Mouse (Mus musculus): ENCODE data around the gene Harbi1.

The Harbi1 gene

DNA sequence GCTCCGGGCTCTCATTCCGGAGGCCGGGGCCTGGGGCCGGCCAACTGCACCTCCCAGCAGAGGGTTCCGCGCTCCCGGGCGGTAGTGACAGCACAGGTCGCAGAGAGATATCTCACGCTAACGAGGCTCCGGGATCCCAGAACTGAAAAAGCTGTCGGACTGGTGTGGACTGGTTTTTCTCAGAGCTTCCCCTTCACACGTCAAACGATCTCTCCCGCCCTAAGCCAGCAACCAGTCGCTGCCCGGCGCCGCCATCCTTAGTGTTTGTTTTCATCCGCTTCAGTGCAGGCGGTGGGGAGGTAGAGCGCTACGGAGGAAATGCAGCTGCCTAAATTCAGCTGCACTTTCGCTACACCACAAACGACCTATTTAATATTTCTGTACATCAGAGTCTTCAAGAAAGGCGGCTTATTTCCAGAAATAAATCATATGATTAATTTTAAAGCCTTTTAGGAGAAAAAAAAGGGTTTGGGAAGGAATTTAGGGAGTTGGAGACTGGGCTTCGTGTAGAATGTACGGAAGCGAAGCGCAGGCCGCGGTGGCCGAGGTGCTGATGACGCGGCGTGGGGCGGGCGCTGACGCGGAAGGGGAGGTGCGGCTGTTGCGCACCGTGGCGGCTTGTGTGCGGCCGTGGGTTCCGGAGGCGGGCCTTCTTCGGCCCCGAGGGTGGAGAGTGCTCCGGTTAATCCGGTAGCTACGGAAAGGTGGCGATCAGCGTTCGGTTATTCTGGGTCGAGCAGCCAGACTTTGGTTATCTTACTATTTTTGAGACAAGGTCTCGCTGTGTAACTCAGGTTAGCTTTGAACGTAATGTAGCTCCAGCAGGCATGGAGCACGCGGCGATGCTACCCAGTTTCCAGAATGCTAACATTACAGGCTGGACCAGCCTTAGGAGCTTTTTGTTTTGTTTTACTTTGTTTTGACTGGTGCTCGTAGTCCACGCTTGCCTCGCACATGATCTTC lies at the start of gene Harbi1, which contains the start of gene Atg13:
Harbi1 (plus strand) TSS at position 581 of the 963 bp plus-strand sequence.
Atg13 (minus strand) TSS at position 305 of the 963 bp plus-strand sequence.
- in situ Hi-C loops (cut with MboI): no loop called here

DNA sequence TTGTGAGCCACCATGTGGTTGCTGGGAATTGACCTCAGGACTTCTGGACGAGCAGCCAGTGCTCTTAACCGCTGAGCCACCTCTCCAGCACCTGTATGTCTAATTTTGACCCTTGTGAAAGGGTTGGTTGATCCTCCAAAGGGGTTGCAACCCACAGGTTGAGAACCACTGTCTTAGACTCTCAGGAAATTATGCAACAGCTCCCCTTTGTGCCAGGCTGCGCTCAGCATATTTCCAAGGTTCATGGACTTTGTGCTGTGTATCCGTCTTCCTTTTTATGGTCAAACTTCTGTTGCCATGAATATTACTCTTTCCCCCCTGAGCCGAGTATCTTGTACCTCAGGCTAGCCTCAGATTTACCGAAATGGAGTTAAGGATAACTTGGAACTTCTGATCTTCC lies 49.7 kb upstream of the Harbi1 start:
- in situ Hi-C loops (cut with MboI): no loop called here

DNA sequence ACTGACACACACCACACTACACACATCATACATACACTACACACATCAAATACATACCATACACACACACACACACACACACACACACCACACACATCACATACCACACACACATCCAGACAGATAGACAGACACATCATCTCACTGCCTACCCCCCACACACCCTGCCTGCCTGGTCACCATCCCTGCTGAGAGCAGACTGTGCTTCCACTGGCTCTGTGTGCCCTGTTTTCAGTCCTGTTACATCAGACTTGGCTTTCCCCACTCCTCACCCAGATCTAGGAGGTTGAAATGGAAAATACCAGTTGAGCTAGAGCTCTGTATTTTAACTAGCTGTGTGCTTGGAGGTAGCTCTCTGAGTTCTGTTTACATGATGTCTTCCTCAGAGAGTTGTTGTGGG lies 45.9 kb upstream of the Harbi1 start:
- in situ Hi-C loops (cut with MboI): no loop called here

DNA sequence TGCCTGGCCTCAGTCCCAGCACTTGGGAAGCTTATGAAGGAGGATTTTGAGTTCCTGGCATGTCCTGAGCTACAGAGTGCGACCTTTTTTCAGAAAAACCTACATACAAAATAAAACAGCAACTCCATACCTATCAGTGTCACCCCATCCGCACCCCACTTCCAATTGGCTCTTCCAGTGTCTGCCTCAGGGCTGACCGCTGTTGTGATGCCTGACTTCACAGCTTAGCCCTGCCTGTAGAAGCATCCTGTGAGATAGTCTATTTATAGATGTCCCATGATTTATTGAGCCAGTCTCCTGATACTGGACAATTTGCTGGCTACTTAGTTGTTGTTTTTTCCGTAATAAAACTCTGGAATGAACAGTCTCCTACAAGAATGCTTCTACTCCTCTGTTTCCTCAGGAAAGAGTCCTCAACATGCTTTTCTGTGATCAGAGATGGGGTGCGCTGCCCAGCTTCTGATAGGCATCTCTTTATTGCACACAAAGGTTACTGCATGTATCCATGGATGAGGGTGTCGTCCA lies 44.2 kb upstream of the Harbi1 start:
- in situ Hi-C loops (cut with MboI): no loop called here

DNA sequence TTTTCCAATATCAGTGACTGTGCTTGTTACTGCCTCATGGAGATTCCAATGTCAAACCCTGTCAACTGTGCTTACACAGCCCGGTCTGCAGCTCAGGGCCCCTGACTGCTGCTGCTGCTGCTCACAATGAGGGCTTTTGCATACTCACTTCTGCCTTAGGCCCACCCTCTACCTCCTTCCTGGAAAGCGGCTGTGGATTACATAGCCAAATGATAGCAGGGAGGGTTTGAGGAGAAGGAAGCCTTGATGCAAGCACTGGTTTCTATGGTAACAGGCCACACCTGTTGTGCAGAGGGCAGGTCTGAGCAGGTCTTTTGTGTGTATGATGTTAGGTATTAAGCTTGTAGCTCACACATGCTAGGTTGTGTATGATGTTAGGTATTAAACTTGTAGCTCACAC lies 42.9 kb upstream of the Harbi1 start:
- in situ Hi-C loops (cut with MboI): no loop called here

DNA sequence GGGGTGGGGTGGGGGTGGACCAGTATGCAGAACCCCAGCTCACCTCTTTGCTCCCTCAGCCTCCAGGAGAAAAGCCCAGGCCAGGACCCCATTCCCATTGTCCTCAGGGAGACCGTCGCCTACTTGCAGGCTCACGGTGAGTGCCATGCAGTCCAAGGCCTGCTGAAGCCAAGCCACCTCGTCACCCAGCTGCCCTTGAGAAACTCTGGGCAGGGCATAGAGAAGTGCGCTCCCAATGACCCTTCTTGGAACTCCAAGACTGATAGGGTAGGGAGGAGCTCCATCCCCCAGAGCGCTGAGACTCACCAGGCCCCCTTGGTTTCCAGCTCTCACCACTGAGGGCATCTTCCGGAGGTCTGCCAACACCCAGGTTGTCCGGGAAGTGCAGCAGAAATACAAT lies 41.3 kb upstream of the Harbi1 start:
- in situ Hi-C loops (cut with MboI): no loop called here

DNA sequence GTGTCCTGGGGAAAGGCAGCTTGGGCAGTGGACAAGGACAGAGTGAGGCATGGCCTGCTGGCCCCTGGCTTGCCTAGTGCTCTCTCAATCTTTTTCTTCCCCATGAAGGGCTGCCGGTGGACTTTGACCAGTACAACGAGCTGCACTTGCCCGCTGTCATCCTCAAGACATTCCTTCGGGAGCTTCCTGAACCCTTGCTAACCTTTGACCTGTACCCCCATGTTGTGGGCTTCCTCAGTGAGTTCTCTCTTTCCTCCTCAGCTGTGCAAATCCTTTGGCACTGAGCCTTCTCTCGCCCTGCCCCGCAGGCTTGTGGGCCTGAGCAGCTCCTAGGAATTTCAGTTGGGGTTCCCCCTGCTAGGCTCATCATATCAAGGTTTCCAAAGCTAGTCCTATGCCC lies 40.6 kb upstream of the Harbi1 start:
- in situ Hi-C loops (cut with MboI): no loop called here

DNA sequence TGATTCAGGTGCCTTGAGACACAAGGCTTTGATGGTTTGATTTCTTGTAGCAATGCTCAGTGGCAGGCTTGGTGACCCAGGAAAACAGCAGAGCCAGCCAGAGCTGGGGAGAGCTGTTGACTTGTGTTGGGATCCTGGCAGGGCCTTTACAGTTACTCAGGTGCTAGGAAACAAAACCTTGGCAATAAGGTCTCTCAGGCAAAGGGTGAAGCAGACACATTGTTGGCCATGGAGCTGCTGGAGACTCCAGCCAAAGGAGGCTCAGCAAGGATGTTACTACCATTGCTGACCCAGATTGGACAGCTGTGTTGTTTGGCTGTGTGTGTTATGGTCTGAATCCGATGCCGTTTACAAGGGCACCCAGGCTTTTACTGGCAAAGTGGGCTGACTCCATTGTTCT lies 37.1 kb upstream of the Harbi1 start:
- in situ Hi-C loops (cut with MboI): no loop called here

DNA sequence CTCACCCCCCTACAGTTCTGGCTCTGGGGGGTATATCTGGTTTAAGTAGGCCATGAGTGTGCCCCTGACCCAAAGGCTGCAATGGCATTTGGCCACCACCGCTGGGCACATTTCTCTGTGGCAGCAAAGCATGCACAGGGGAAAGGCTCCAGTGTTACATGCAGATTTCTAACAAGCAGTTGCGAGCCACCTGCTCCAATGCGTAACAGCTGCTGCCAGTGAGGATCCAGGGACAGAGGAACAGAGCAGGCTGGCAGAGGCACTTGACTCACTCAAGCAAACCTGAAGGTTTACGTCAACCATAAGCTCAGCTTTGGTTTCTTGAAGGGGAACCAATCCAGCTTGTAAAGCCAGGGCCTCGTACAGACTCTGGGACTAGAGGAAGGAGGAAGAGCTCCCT lies 35.8 kb upstream of the Harbi1 start:
- in situ Hi-C loops (cut with MboI): no loop called here

DNA sequence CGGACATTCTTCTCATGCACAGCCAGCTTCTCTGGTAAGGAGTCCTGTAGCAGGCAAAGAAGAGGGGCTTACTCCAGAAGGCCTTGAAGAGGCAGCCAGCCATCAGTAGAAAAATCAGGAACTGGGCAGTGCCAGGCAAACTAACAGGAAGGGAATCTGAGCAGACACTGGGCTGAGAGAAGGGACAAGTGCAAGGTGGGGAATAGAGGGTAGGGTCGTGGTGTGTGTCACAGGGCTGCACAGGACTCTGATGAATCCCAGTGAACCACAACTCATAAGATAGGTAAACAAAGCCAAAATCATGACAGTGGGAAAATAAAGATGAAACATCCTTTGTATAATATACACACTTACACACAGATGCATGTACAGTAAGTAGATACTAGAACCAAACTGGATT lies 34.2 kb upstream of the Harbi1 start:
- in situ Hi-C loops (cut with MboI): no loop called here

DNA sequence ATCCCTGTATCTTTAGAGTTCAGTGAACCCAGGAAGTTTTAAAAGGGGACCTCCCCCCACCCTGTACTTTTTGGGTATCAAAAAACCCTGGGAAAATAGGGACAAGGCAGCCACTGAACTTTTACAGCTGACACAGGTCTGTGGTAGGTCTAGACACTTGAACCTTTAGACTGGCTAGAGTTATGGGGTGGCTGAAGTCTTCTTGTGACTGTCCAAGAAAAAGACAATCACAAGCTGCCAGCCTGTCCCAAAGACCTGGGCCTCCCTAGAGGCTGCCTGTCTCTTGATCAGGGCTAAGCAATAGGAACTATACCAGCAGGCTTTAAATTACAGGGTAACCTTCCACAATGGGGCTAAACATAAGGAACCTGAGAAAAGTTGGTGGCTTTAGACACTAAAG lies 33.7 kb upstream of the Harbi1 start:
- in situ Hi-C loops (cut with MboI): no loop called here

DNA sequence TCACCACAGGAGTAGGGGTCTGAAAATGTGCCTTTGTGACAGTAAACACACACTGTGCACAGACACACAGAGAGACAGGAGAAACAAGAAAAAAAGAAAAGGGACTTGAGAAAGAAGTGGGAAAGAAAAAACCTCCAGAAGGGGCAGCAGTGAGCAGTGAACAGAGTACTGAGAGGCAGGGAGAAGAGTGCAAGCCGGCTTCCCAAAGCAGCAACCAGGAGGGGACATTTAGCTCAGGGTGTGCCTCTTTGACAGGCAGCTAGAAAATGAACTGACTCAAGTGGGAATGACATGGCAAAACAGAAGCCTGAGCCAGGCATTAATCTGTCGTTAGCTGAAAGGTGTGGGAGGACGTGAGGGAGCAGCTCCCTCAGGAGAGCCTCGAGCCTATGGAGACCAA lies 27.8 kb upstream of the Harbi1 start:
- in situ Hi-C loops (cut with MboI): no loop called here

DNA sequence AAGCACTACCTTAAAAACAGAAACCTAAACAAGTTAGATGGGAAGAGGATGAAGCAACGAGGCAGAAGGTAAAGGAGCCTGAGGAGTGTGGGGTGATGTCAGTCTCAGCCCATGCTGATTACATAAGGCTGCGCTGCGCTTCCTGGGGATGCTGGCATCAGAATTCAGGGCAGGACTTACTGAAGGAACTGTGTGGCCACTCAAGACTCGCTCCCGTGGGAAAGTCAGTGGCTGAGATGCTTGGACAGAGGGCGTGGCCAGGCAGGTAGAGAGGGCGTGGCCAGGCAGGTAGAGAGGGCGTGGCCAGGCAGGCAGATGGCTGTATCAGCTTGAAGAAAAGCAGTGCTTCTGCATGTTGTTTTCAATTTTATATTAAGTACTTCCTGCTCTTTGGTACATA lies 26.7 kb upstream of the Harbi1 start:
- in situ Hi-C loops (cut with MboI): no loop called here

DNA sequence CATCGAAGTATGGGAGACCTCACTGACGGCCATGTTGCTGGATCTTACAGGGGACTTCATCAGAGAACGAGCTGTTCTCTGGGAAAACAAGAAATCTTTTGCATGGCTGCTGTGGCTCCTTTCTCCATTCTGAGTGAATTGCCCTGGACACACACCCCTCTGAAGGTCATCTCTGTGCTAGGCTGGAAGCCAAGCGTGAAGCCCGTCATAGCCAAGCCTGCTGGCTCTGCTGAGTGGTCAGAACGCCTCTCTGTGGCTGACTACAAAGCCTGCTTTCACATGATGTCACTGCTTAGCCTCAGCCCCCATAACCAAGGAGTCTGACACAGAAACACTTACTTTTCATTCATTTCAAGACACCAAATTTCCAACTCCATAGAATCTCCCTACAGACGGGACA lies 21.2 kb upstream of the Harbi1 start:
- in situ Hi-C loops (cut with MboI): no loop called here

DNA sequence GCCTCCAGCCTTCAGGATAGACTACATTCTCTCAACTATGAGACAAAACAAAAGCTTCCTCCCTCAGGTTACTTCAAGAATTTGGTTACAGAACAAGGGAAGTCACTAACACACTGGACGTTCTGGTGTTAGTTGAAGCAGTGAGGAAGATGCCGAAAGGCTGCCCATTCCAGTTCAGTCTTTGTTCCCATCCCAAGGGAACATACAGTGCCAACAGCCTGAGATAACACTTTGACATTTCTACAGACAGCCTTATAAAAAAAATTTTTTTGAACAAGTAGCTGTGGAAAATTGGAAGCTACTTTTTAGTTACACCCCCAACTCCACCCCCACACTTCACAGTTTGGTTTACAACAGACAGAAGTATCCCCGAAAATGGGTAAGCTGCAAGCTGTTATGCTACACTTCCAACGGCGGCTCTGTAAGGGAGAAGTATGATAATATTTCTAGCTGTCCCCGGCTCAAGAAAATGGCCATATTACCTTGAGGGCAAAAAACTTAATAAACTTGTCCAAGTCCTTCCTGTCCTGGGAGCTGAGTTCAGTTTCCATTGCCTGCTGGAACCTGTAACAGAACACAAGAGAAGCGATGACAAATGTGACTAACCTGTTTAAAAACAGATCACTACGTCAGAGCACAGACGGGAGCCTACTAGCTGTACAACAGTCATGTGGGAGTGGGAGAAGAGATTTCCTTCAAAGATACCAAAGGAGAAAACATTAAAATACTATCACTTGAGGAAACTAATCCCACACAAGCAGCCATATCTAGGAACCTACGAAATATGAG lies 15.0 kb upstream of the Harbi1 start:
- in situ Hi-C loops (cut with MboI): no loop called here

DNA sequence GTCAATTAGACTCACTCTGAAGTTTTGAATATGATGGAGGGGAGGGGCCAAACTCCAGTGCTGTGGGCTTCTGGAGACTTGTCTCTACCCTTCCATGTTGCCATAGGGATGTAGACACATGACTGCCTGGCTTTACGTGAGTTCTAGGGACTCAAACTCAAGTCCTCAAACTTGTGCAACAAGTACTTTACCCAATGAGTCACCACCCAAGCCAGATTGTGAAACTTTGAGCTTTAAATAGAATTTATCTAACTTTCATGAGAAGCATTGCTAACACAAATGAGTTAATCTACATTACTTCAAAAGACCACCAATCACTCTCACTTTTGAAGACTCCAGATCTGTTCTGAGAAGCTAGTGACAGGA lies 14.4 kb upstream of the Harbi1 start:
- in situ Hi-C loops (cut with MboI): no loop called here

DNA sequence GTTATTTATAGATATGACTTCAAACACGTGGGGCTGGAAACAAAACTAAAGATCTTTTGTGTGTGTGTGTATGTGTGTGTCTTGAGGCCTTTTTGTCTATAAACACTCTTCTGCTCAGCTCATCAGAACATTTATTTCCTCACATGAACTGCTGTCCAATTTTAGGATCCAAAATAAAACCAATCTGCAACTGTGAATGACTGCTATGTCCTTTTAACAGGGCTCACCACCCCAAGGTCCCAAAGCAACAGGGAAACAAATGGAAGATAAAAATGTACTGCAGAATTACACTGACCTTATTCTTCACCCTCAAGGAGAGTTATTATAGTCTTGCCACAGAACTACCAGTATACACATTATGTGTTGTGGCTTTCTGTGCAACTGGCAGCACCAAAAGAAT lies 11.4 kb upstream of the Harbi1 start:
- in situ Hi-C loops (cut with MboI): no loop called here

DNA sequence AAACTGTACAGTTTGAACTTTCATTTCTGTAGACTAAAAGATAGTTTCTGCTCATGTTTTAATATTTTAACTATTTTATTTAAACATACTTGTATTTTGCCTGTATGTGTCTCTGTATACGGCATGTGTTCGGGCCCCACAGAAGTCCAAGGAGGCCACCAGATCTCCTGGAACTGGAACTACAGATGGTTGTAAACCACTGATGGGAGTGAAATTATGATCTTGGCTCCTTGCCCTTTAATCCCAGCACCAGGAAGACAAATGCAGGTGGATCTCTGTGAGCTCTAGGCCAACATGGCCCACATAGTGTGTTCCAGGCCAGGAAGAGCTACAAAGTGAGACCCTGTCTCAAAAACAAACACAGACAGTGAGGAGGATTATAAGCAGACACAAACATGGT lies 9.3 kb upstream of the Harbi1 start:
- in situ Hi-C loops (cut with MboI): no loop called here

DNA sequence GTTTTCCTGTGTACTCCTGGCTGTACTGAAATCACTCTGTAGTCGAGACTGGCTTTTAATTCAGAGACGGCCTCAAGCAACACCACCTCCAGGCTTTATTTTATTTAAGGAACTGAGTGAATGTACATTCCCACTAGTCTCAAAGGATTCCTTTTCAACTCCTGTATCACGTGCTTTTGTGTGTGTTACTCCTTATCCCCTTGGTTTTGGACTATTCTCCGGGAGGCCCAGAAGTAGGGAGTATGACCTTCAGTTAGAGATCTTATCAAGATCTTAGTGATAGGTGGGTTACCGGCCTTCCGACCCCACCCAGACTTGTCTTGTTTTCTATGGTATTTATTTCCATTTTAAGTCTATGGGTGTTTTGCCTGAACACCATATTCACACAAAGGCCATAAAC lies 4.9 kb upstream of the Harbi1 start:
- in situ Hi-C loops (cut with MboI): no loop called here

DNA sequence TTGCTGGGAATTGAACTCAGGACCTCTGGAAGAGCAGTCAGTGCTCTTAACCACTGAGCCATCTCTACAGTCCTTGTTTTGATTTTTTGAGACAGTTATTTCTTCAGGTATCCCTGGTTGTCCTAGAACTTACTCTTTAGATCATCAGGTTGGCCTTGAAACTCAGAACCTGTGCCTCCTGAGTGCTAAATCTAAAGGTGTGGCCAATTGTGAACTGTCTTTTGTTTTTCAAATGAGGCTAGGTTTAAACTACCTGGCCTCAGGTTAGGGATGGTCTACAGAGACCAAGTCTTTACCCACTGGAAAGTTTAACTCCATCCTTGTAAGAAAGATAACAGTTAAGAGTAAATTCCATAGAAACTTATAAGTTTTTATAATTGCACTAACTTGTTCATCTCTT lies 4.2 kb upstream of the Harbi1 start:
- in situ Hi-C loops (cut with MboI): no loop called here

DNA sequence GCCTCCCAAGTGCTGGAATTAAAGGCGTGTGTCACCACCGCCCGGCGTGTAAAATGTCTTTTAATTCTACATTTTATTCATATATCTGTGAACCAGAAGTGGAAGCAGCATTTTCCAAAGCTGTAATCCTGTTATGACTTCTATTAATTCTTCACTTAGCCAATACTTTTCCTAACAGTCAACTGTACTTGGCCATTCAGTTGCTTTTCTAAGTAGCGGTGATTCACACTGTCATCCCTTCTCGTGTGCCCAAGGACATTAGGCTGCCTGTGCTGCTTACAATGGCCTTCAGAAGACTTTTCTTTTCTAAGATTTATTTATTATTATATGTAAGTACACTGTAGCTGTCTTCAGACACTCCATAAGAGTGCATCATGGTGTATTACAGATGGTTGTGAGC lies 2.3 kb upstream of the Harbi1 start:
- in situ Hi-C loops (cut with MboI): no loop called here

DNA sequence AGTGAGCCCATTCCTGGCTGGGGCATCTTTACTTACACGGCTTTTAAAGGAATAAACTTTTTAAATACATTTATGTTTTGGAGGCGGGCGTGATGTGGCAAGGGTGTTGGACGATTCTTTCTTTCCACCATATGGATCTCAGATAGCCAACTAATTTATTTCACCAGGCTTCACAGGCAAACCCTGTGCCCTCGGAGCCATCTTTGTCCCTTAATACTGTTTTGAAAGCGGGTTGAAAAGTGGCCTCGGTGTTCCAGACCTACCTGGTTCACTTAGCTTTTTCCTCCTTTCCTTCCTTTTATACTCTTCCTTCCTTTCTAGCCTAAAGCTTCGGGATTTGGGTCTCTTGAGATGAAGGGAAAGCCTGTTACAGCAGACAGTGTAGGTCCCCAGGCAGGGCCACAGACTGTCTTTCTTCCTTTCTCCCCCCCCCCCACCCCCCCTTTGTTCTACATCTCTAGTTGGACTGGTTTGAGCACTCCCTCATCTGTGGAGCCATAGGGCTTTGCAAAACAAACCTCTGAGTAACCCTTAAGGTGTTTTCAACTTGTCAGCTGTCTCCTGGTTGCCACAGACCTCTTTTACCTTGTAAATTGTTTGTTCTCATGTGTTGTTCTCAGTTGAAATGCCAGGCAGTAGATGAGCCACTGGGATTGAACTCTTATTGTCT lies 739 bp downstream of the Harbi1 start:
- in situ Hi-C loops (cut with MboI): no loop called here

Data from mature B cell (primary cell).